Mouse (Mus musculus) midbrain, embryonic 11.5 days (tissue): ENCODE data around the gene Fam208b. TPM values are rescaled to one million over a fixed set of nuclear protein-coding genes. Genes with fewer than 3 reads are reported as not detected.

Source experiments
- ATAC-seq: fragments of 200-750 bp; cut with Nextera tagmentation; 2 replicates; pipeline ENCODE4 v1.8.0; 2017; ENCODE audit warnings: moderate TSS enrichment, moderate library complexity; ENCODE audit not compliant: low FRiP score
- DNase-seq: peaks from one replicate; pipeline ENCODE4 v3.0.0; 2015; ENCODE audit warnings: low spot score; ENCODE audit errors: missing footprints
- H3K27ac ChIP-seq: fragments of 300-500 bp; sonication (generic); 2 replicates; pipeline ENCODE4 v1.5.1; 2014; ENCODE audit warnings: low read depth, low read length
- H3K27me3 ChIP-seq: fragments of 300-500 bp; sonication (generic); 2 replicates; pipeline ENCODE4 v1.6.1; 2014; ENCODE audit warnings: mild to moderate bottlenecking, low read length, moderate library complexity, mixed read lengths; ENCODE audit not compliant: control insufficient read depth, insufficient read depth
- H3K36me3 ChIP-seq: fragments of 300-500 bp; sonication (generic); 2 replicates; pipeline ENCODE4 v1.6.1; 2014; ENCODE audit warnings: mild to moderate bottlenecking, low read length, moderate library complexity, mixed read lengths; ENCODE audit not compliant: control insufficient read depth, insufficient read depth
- H3K4me1 ChIP-seq: fragments of 300-500 bp; sonication (generic); 2 replicates; pipeline ENCODE4 v1.6.1; 2014; ENCODE audit warnings: low read length; ENCODE audit not compliant: control insufficient read depth, insufficient read depth
- H3K4me2 ChIP-seq: fragments of 300-500 bp; sonication (generic); 2 replicates; pipeline ENCODE4 v1.6.1; 2014; ENCODE audit warnings: mild to moderate bottlenecking, moderate library complexity
- H3K4me3 ChIP-seq: fragments of 300-500 bp; sonication (generic); 2 replicates; pipeline ENCODE4 v1.5.1; 2014; ENCODE audit warnings: low read depth, low read length
- H3K9ac ChIP-seq: fragments of 300-500 bp; sonication (generic); 2 replicates; pipeline ENCODE4 v1.6.1; 2014; ENCODE audit warnings: low read length
- H3K9me3 ChIP-seq: fragments of 300-500 bp; sonication (generic); 2 replicates; pipeline ENCODE4 v1.6.1; 2016; ENCODE audit warnings: low read length; ENCODE audit not compliant: control insufficient read depth
- WGBS: fragments of 180-500 bp; shearing (Covaris S2); extraction: QIAGEN DNeasy Blood & Tissue Kit; methylation state at CpG from one replicate; pipeline ENCODE4 v1.1.7; 2014; 5-methylcytosine and 5-hydroxymethylcytosine counted together
- polyA plus RNA-seq: library from polyadenylated mRNA; unstranded; fragments of >200 nt; fragmentation: Nextera tagmentation; extraction: Ambion mirVana; gene quantifications from 2 replicates; pipeline ENCODE4 v1.2.1, GENCODE M21; 2014

Gene Fam208b
- polyA plus RNA-seq, 1 experiment from 2014 or later, result 20.5 TPM

- no peaks in the 10 kb centered on the region for H3K27me3 ChIP-seq
- no peaks in the 10 kb centered on the region for H3K4me1 ChIP-seq
- H3K9me3 ChIP-seq, result no peaks in the 10 kb centered on the region
- H3K9ac ChIP-seq, result no peak overlapping the region
- no peak overlapping the region for H3K4me2 ChIP-seq
- WGBS, result 94% methylated on average over 6 of the region's 6 CpGs
- no peak overlapping the region for H3K27ac ChIP-seq
- DNase-seq (no peak), ATAC-seq (no peak)
- H3K36me3 ChIP-seq, result peaks cover 13% of the 10 kb centered on the region; the same call in 1 of the 2 replicates
- no peak overlapping the region for H3K4me3 ChIP-seq
Observed at GRCm38 (mm10) chr13:3596232-3596631, 14.7 kb downstream of the Fam208b start.

GRCm38 (mm10) chr13:3594311-3594710, 16.6 kb downstream of the Fam208b start:
- 91% methylated on average over 1 of the region's 1 CpGs for WGBS
- Histone ChIP-seq H3K4me2 (no peak overlapping the region), H3K9ac (no peak overlapping the region), H3K4me1 (no peaks in the 10 kb centered on the region), H3K27ac (no peak overlapping the region), H3K27me3 (no peaks in the 10 kb centered on the region), H3K36me3 (peaks cover 18% of the 10 kb centered on the region; the same call in 1 of the 2 replicates), H3K9me3 (no peaks in the 10 kb centered on the region), H3K4me3 (no peak overlapping the region)
- ATAC-seq, result no peak
- DNase-seq, result no peak

GRCm38 (mm10) chr13:3590789-3591188, 20.1 kb downstream of the Fam208b start:
- no peak overlapping the region for H3K27ac ChIP-seq
- no peak overlapping the region for H3K9ac ChIP-seq
- no peak for DNase-seq
- H3K4me3 ChIP-seq, result no peak overlapping the region
- H3K36me3 ChIP-seq, result peaks cover 20% of the 10 kb centered on the region; the same call in 1 of the 2 replicates
- no peak overlapping the region for H3K4me2 ChIP-seq
- no peaks in the 10 kb centered on the region for H3K4me1 ChIP-seq
- 90% methylated on average over 3 of the region's 3 CpGs for WGBS
- H3K9me3 ChIP-seq, result no peaks in the 10 kb centered on the region
- H3K27me3 ChIP-seq, result no peaks in the 10 kb centered on the region
- no peak for ATAC-seq

GRCm38 (mm10) chr13:3563953-3564352, 47.0 kb downstream of the Fam208b start:
- Histone ChIP-seq H3K27ac (no peak overlapping the region), H3K36me3 (no peaks in the 10 kb centered on the region), H3K9ac (no peak overlapping the region), H3K9me3 (no peaks in the 10 kb centered on the region), H3K4me1 (no peaks in the 10 kb centered on the region), H3K4me2 (no peak overlapping the region), H3K4me3 (no peak overlapping the region), H3K27me3 (no peaks in the 10 kb centered on the region)
- no peak for DNase-seq
- WGBS, result 85% methylated on average over 2 of the region's 2 CpGs
- ATAC-seq, result no peak

GRCm38 (mm10) chr13:3563130-3563529, 47.8 kb downstream of the Fam208b start:
- no peaks in the 10 kb centered on the region for H3K36me3 ChIP-seq
- no peaks in the 10 kb centered on the region for H3K9me3 ChIP-seq
- ATAC-seq (0 out of 2 replicates have a peak, but pooled peaks have one; percentile 16), DNase-seq (no peak)
- H3K27ac ChIP-seq, result no peak overlapping the region
- H3K4me2 ChIP-seq, result no peak overlapping the region
- WGBS, result 97% methylated on average over 1 of the region's 1 CpGs
- H3K4me3 ChIP-seq, result no peak overlapping the region
- H3K4me1 ChIP-seq, result no peaks in the 10 kb centered on the region
- H3K27me3 ChIP-seq, result no peaks in the 10 kb centered on the region
- H3K9ac ChIP-seq, result no peak overlapping the region

- Histone ChIP-seq H3K27me3 (no peaks in the 10 kb centered on the region), H3K4me3 (no peak overlapping the region), H3K36me3 (no peaks in the 10 kb centered on the region), H3K9me3 (no peaks in the 10 kb centered on the region), H3K4me1 (no peaks in the 10 kb centered on the region), H3K4me2 (no peak overlapping the region), H3K9ac (no peak overlapping the region), H3K27ac (no peak overlapping the region)
- ATAC-seq, result no peak
- 90% methylated on average over 6 of the region's 6 CpGs for WGBS
- no peak for DNase-seq
Observed at GRCm38 (mm10) chr13:3547856-3548255, 63.1 kb downstream of the Fam208b start.

GRCm38 (mm10) chr13:3547410-3547809, 63.5 kb downstream of the Fam208b start:
- ATAC-seq (no peak), DNase-seq (no peak)
- Histone ChIP-seq H3K36me3 (no peaks in the 10 kb centered on the region), H3K9me3 (no peaks in the 10 kb centered on the region), H3K27me3 (no peaks in the 10 kb centered on the region), H3K9ac (no peak overlapping the region), H3K27ac (no peak overlapping the region), H3K4me1 (no peaks in the 10 kb centered on the region), H3K4me3 (no peak overlapping the region), H3K4me2 (no peak overlapping the region)
- 97% methylated on average over 3 of the region's 3 CpGs for WGBS

GRCm38 (mm10) chr13:3544925-3545324, 66.0 kb downstream of the Fam208b start:
- Histone ChIP-seq H3K9me3 (no peaks in the 10 kb centered on the region), H3K4me3 (no peak overlapping the region), H3K36me3 (no peaks in the 10 kb centered on the region), H3K4me1 (peaks cover 10% of the 10 kb centered on the region), H3K27me3 (no peaks in the 10 kb centered on the region), H3K4me2 (no peak overlapping the region), H3K9ac (no peak overlapping the region), H3K27ac (no peak overlapping the region)
- 92% methylated on average over 5 of the region's 5 CpGs for WGBS
- ATAC-seq, result no peak
- no peak for DNase-seq

- H3K36me3 ChIP-seq, result no peaks in the 10 kb centered on the region
- no peaks in the 10 kb centered on the region for H3K9me3 ChIP-seq
- H3K4me2 ChIP-seq, result no peak overlapping the region
- no peak overlapping the region for H3K27ac ChIP-seq
- no peak for ATAC-seq
- H3K4me1 ChIP-seq, result peaks cover 13% of the 10 kb centered on the region
- H3K4me3 ChIP-seq, result no peak overlapping the region
- H3K27me3 ChIP-seq, result no peaks in the 10 kb centered on the region
- no peak overlapping the region for H3K9ac ChIP-seq
- WGBS, result 88% methylated on average over 4 of the region's 4 CpGs
- DNase-seq, result no peak
Observed at GRCm38 (mm10) chr13:3544077-3544874, 66.6 kb downstream of the Fam208b start.
